Mouse (Mus musculus) layer of hippocampus, postnatal 10 days (tissue): ENCODE data around the gene Cabp1. TPM values are rescaled to one million over a fixed set of nuclear protein-coding genes. Genes with fewer than 3 reads are reported as not detected.
"Not testable (repeated sequence)": the region's sequence is repeated elsewhere in the genome, so short reads cannot be mapped to it uniquely, and the experiment has no call there.

Source experiments
- DNase-seq, 2 experiments: peaks; one replicate each; pipeline ENCODE4 v3.0.0; 2021; ENCODE audit warnings: low spot score in 2 of 2
- total RNA-seq, 2 experiments: library from RNA; stranded (reverse); gene quantifications; 2 replicates each; pipeline ENCODE4 v1.2.3; 2021

The Cabp1 gene
- total RNA-seq, 2 experiments from 2014 or later, result 78.5 to 79.5 TPM

GRCm38 (mm10) chr5:115152132-115152956 lies 41.8 kb downstream of the Cabp1 start:
- DNase-seq, result no peak

GRCm38 (mm10) chr5:115151457-115151856 lies 42.7 kb downstream of the Cabp1 start:
- no peak for DNase-seq

- DNase-seq, result no peak
These were observed 43.2 kb downstream of the Cabp1 start for GRCm38 (mm10) chr5:115150991-115151390.

- DNase-seq, result no peak
These were observed 44.3 kb downstream of the Cabp1 start for GRCm38 (mm10) chr5:115149675-115150459.

GRCm38 (mm10) chr5:115148872-115149271 lies 45.3 kb downstream of the Cabp1 start:
- not testable (repeated sequence) for DNase-seq

- no peak for DNase-seq
These were observed 45.8 kb downstream of the Cabp1 start for GRCm38 (mm10) chr5:115148378-115148777.

GRCm38 (mm10) chr5:115147388-115147787 lies 46.8 kb downstream of the Cabp1 start:
- DNase-seq, result no peak

GRCm38 (mm10) chr5:115146747-115147130 lies 47.4 kb downstream of the Cabp1 start:
- no peak for DNase-seq

- DNase-seq, result no peak
These were observed 48.0 kb downstream of the Cabp1 start for GRCm38 (mm10) chr5:115145976-115146746.

- no peak for DNase-seq
These were observed 48.8 kb downstream of the Cabp1 start for GRCm38 (mm10) chr5:115145253-115145968.

- no peak for DNase-seq
These were observed 49.7 kb downstream of the Cabp1 start for GRCm38 (mm10) chr5:115144471-115144870.

- peak in 1 of 2 experiments; percentile 52 for DNase-seq
These were observed 50.6 kb downstream of the Cabp1 start for GRCm38 (mm10) chr5:115143552-115143951.

- DNase-seq, result no peak
These were observed 51.9 kb downstream of the Cabp1 start for GRCm38 (mm10) chr5:115142166-115142697.

GRCm38 (mm10) chr5:115140726-115141125 lies 53.5 kb downstream of the Cabp1 start:
- DNase-seq, result no peak

- no peak for DNase-seq
These were observed 55.1 kb downstream of the Cabp1 start for GRCm38 (mm10) chr5:115139124-115139523.

- DNase-seq, result peak; percentile 82 to 91
These were observed 59.7 kb downstream of the Cabp1 start, which contains the start of gene Unc119b for GRCm38 (mm10) chr5:115134234-115135165. TSS of gene Unc119b (minus strand) at chr5:115134975.

- DNase-seq, result no peak
These were observed 60.7 kb downstream of the Cabp1 start for GRCm38 (mm10) chr5:115133358-115134066.

- no peak for DNase-seq
These were observed 61.7 kb downstream of the Cabp1 start for GRCm38 (mm10) chr5:115132465-115132864.

GRCm38 (mm10) chr5:115129328-115129727 lies 64.9 kb downstream of the Cabp1 start:
- DNase-seq, result no peak
